Mouse (Mus musculus): ENCODE measurements around the gene Wfdc17. TPM values are rescaled to one million over a fixed set of nuclear protein-coding genes. Genes with fewer than 3 reads are reported as not detected.

Gene Wfdc17
- polyA plus RNA-seq (2015; fragmentation: Nextera tagmentation; extraction: Ambion mirVana), result 0.39 and 0.66 TPM in 2 replicates

GRCm38 (mm10) chr11:83703705-83704104, at the start of gene Wfdc17:
Gene Wfdc17, plus strand, starts transcription at chr11:83703991.
- Histone ChIP-seq H3K4me3 (no peak within 1 kb of the TSS), H3K4me2 (replicated peaks) (no peak within 1 kb of the TSS), H3K27me3 (no peaks in the 10 kb centered on the region), H3K9ac (no peak within 1 kb of the TSS), H3K9me3 (no peaks in the 10 kb centered on the region), H3K36me3 (no peaks in the 10 kb centered on the region), H3K4me1 (no peaks in the 10 kb centered on the region), H3K27ac (no peak within 1 kb of the TSS)
- ATAC-seq (ENCODE audit: low FRiP score, low read depth), result no peak
- 3% methylated on average over 1 of the region's 1 CpGs for WGBS

GRCm38 (mm10) chr11:83654606-83655005, 49.2 kb upstream of the Wfdc17 start:
- WGBS, result 87% methylated on average over 8 of the region's 8 CpGs
- H3K27ac ChIP-seq, result no peak overlapping the region
- no peak overlapping the region for H3K9ac ChIP-seq
- no peak for ATAC-seq (ENCODE audit: low FRiP score, low read depth)
- H3K4me1 ChIP-seq, result no peaks in the 10 kb centered on the region
- H3K36me3 ChIP-seq, result no peaks in the 10 kb centered on the region
- H3K4me3 ChIP-seq, result no peak overlapping the region
- no peaks in the 10 kb centered on the region for H3K9me3 ChIP-seq
- H3K27me3 ChIP-seq, result no peaks in the 10 kb centered on the region
- no peak overlapping the region for H3K4me2 ChIP-seq (replicated peaks)

- H3K9me3 ChIP-seq, result no peaks in the 10 kb centered on the region
- H3K4me2 ChIP-seq (replicated peaks), result no peak overlapping the region
- no peak overlapping the region for H3K4me3 ChIP-seq
- H3K27me3 ChIP-seq, result no peaks in the 10 kb centered on the region
- WGBS, result 73% methylated on average over 3 of the region's 3 CpGs
- H3K9ac ChIP-seq, result no peak overlapping the region
- H3K36me3 ChIP-seq, result no peaks in the 10 kb centered on the region
- H3K4me1 ChIP-seq, result no peaks in the 10 kb centered on the region
- no peak overlapping the region for H3K27ac ChIP-seq
- ATAC-seq (ENCODE audit: low FRiP score, low read depth), result no peak
These were observed 46.3 kb upstream of the Wfdc17 start for GRCm38 (mm10) chr11:83657508-83657907.

GRCm38 (mm10) chr11:83658797-83659196, 45.0 kb upstream of the Wfdc17 start:
- 71% methylated on average over 6 of the region's 6 CpGs for WGBS
- no peak overlapping the region for H3K9ac ChIP-seq
- no peak overlapping the region for H3K27ac ChIP-seq
- ATAC-seq (ENCODE audit: low FRiP score, low read depth), result no peak
- no peak overlapping the region for H3K4me2 ChIP-seq (replicated peaks)
- H3K36me3 ChIP-seq, result no peaks in the 10 kb centered on the region
- H3K4me3 ChIP-seq, result no peak overlapping the region
- no peaks in the 10 kb centered on the region for H3K4me1 ChIP-seq
- H3K9me3 ChIP-seq, result no peaks in the 10 kb centered on the region
- H3K27me3 ChIP-seq, result no peaks in the 10 kb centered on the region

GRCm38 (mm10) chr11:83662204-83662603, 41.6 kb upstream of the Wfdc17 start, which contains the start of gene Ccl4:
Gene Ccl4, plus strand, starts transcription at chr11:83662584.
- no peak for ATAC-seq (ENCODE audit: low FRiP score, low read depth)
- Histone ChIP-seq H3K9ac (no peak within 1 kb of the TSS), H3K27me3 (no peaks in the 10 kb centered on the region), H3K4me2 (replicated peaks) (no peak within 1 kb of the TSS), H3K4me1 (no peaks in the 10 kb centered on the region), H3K36me3 (no peaks in the 10 kb centered on the region), H3K4me3 (no peak within 1 kb of the TSS), H3K9me3 (no peaks in the 10 kb centered on the region), H3K27ac (no peak within 1 kb of the TSS)
- 78% methylated on average over 6 of the region's 6 CpGs for WGBS

GRCm38 (mm10) chr11:83663532-83663931, 40.3 kb upstream of the Wfdc17 start:
- no peaks in the 10 kb centered on the region for H3K27me3 ChIP-seq
- 73% methylated on average over 5 of the region's 5 CpGs for WGBS

GRCm38 (mm10) chr11:83671743-83672142, 32.0 kb upstream of the Wfdc17 start:
- H3K9me3 ChIP-seq, result no peaks in the 10 kb centered on the region
- ATAC-seq (ENCODE audit: low FRiP score, low read depth), result no peak
- no peak overlapping the region for H3K4me2 ChIP-seq (replicated peaks)
- no peak overlapping the region for H3K4me3 ChIP-seq
- H3K4me1 ChIP-seq, result no peaks in the 10 kb centered on the region
- no peak overlapping the region for H3K9ac ChIP-seq
- no peak overlapping the region for H3K27ac ChIP-seq
- no peaks in the 10 kb centered on the region for H3K36me3 ChIP-seq
- H3K27me3 ChIP-seq, result no peaks in the 10 kb centered on the region

More at GRCm38 (mm10) chr11:83663532-83663931, 40.3 kb upstream of the Wfdc17 start:
- Histone ChIP-seq H3K36me3 (no peaks in the 10 kb centered on the region), H3K4me2 (replicated peaks) (no peak overlapping the region), H3K9ac (no peak overlapping the region), H3K4me3 (no peak overlapping the region), H3K9me3 (no peaks in the 10 kb centered on the region), H3K4me1 (no peaks in the 10 kb centered on the region), H3K27ac (no peak overlapping the region)
- ATAC-seq (ENCODE audit: low FRiP score, low read depth), result no peak

GRCm38 (mm10) chr11:83675665-83676064, 28.1 kb upstream of the Wfdc17 start:
- H3K9ac ChIP-seq, result no peak overlapping the region
- H3K36me3 ChIP-seq, result no peaks in the 10 kb centered on the region
- no peak for ATAC-seq (ENCODE audit: low FRiP score, low read depth)
- no peak overlapping the region for H3K4me2 ChIP-seq (replicated peaks)
- no peak overlapping the region for H3K4me3 ChIP-seq
- no peak overlapping the region for H3K27ac ChIP-seq
- 88% methylated on average over 1 of the region's 1 CpGs for WGBS
- H3K4me1 ChIP-seq, result no peaks in the 10 kb centered on the region
- H3K9me3 ChIP-seq, result no peaks in the 10 kb centered on the region
- no peaks in the 10 kb centered on the region for H3K27me3 ChIP-seq

GRCm38 (mm10) chr11:83689918-83690317, 13.9 kb upstream of the Wfdc17 start:
- no peak overlapping the region for H3K4me2 ChIP-seq (replicated peaks)
- no peaks in the 10 kb centered on the region for H3K4me1 ChIP-seq
- H3K27me3 ChIP-seq, result no peaks in the 10 kb centered on the region
- no peak overlapping the region for H3K9ac ChIP-seq
- H3K36me3 ChIP-seq, result no peaks in the 10 kb centered on the region
- no peak overlapping the region for H3K27ac ChIP-seq
- WGBS, result 78% methylated on average over 1 of the region's 1 CpGs
- no peak for ATAC-seq (ENCODE audit: low FRiP score, low read depth)
- H3K4me3 ChIP-seq, result no peak overlapping the region
- H3K9me3 ChIP-seq, result no peaks in the 10 kb centered on the region

- Histone ChIP-seq H3K4me2 (replicated peaks) (no peak overlapping the region), H3K9me3 (no peaks in the 10 kb centered on the region), H3K4me1 (no peaks in the 10 kb centered on the region), H3K36me3 (no peaks in the 10 kb centered on the region), H3K4me3 (no peak overlapping the region), H3K27ac (no peak overlapping the region), H3K9ac (no peak overlapping the region), H3K27me3 (no peaks in the 10 kb centered on the region)
- ATAC-seq (ENCODE audit: low FRiP score, low read depth), result no peak
- WGBS, result 70% methylated on average over 1 of the region's 1 CpGs
These were observed 11.8 kb upstream of the Wfdc17 start for GRCm38 (mm10) chr11:83692008-83692407.

- no peak for ATAC-seq (ENCODE audit: low FRiP score, low read depth)
- no peak within 1 kb of the TSS for H3K27ac ChIP-seq
- H3K36me3 ChIP-seq, result no peaks in the 10 kb centered on the region
- H3K4me1 ChIP-seq, result no peaks in the 10 kb centered on the region
- no peak within 1 kb of the TSS for H3K4me2 ChIP-seq (replicated peaks)
- no peak within 1 kb of the TSS for H3K9ac ChIP-seq
- H3K9me3 ChIP-seq, result no peaks in the 10 kb centered on the region
- no peaks in the 10 kb centered on the region for H3K27me3 ChIP-seq
- H3K4me3 ChIP-seq, result no peak within 1 kb of the TSS
- 78% methylated on average over 4 of the region's 4 CpGs for WGBS
These were observed 4.9 kb downstream of the Wfdc17 start, which contains the start of gene Wfdc18 for GRCm38 (mm10) chr11:83708715-83709114. Gene Wfdc18, plus strand, starts transcription at chr11:83709015.

- no peaks in the 10 kb centered on the region for H3K9me3 ChIP-seq
- H3K27ac ChIP-seq, result no peak overlapping the region
- no peak for ATAC-seq (ENCODE audit: low FRiP score, low read depth)
- WGBS, result 81% methylated on average over 5 of the region's 5 CpGs
- H3K4me1 ChIP-seq, result no peaks in the 10 kb centered on the region
- no peaks in the 10 kb centered on the region for H3K27me3 ChIP-seq
- no peak overlapping the region for H3K4me3 ChIP-seq
- H3K36me3 ChIP-seq, result no peaks in the 10 kb centered on the region
- no peak overlapping the region for H3K4me2 ChIP-seq (replicated peaks)
- H3K9ac ChIP-seq, result no peak overlapping the region
These were observed 5.9 kb downstream of the Wfdc17 start for GRCm38 (mm10) chr11:83709683-83710082.

GRCm38 (mm10) chr11:83712671-83713070, 8.9 kb downstream of the Wfdc17 start:
- H3K4me1 ChIP-seq, result no peaks in the 10 kb centered on the region
- no peaks in the 10 kb centered on the region for H3K27me3 ChIP-seq
- no peak overlapping the region for H3K27ac ChIP-seq
- 83% methylated on average over 1 of the region's 1 CpGs for WGBS
- no peaks in the 10 kb centered on the region for H3K9me3 ChIP-seq
- H3K36me3 ChIP-seq, result no peaks in the 10 kb centered on the region
- no peak overlapping the region for H3K4me3 ChIP-seq
- H3K4me2 ChIP-seq (replicated peaks), result no peak overlapping the region
- no peak overlapping the region for H3K9ac ChIP-seq
- no peak for ATAC-seq (ENCODE audit: low FRiP score, low read depth)
